Mouse (Mus musculus) limb, embryonic 14.5 days (tissue): ENCODE results near the gene Hsd17b11. TPM values are rescaled to one million over a fixed set of nuclear protein-coding genes. Genes with fewer than 3 reads are reported as not detected.

Experiments
- ATAC-seq: fragments of 200-750 bp; cut with Nextera tagmentation; 2 replicates; pipeline ENCODE4 v1.8.0; 2017; ENCODE audit warnings: low read depth, moderate number of reproducible peaks, moderate TSS enrichment; ENCODE audit not compliant: low FRiP score
- DNase-seq: peaks from one replicate; pipeline ENCODE4 v3.0.0-alpha.2; 2015; ENCODE audit warnings: low spot score
- H3K27ac ChIP-seq: fragments of 300-500 bp; sonication (generic); replicated peaks from 2 replicates; pipeline ENCODE4 v1.5.1; 2014; ENCODE audit warnings: low read depth, mild to moderate bottlenecking, low read length, moderate library complexity, mixed read lengths
- H3K27me3 ChIP-seq: fragments of 300-500 bp; sonication (generic); 2 replicates; pipeline ENCODE4 v1.6.1; 2014; ENCODE audit warnings: low read length, mixed read lengths; ENCODE audit not compliant: control insufficient read depth, insufficient read depth
- H3K36me3 ChIP-seq: fragments of 300-500 bp; sonication (generic); 2 replicates; pipeline ENCODE4 v1.6.1; 2014; ENCODE audit warnings: mild to moderate bottlenecking, low read length, moderate library complexity, mixed read lengths; ENCODE audit not compliant: control insufficient read depth, insufficient read depth
- H3K4me1 ChIP-seq: fragments of 300-500 bp; sonication (generic); 2 replicates; pipeline ENCODE4 v1.6.1; 2014; ENCODE audit warnings: antibody characterized with exemption, low read length, mixed read lengths; ENCODE audit not compliant: control insufficient read depth, insufficient read depth
- H3K4me2 ChIP-seq: fragments of 300-500 bp; sonication (generic); replicated peaks from 2 replicates; pipeline ENCODE4 v1.6.1; 2014; ENCODE audit warnings: low read depth, mild to moderate bottlenecking, low read length, moderate library complexity; ENCODE audit not compliant: severe bottlenecking
- H3K4me3 ChIP-seq: fragments of 300-500 bp; sonication (generic); replicated peaks from 2 replicates; pipeline ENCODE4 v1.5.1; 2014; ENCODE audit warnings: low read length
- H3K9ac ChIP-seq: fragments of 300-500 bp; sonication (generic); 2 replicates; pipeline ENCODE4 v1.6.1; 2014; ENCODE audit warnings: mild to moderate bottlenecking, low read depth, low read length, moderate library complexity; ENCODE audit not compliant: severe bottlenecking
- H3K9me3 ChIP-seq: fragments of 300-500 bp; sonication (generic); 2 replicates; pipeline ENCODE4 v1.6.1; 2016; ENCODE audit warnings: low read length; ENCODE audit not compliant: control insufficient read depth
- POLR2A ChIP-seq: fragments of 200-500 bp; IDR thresholded peaks from 2 replicates; pipeline ENCODE4 v1.8.0; 2012; ENCODE audit warnings: inconsistent platforms, mild to moderate bottlenecking, moderate library complexity, borderline replicate concordance; ENCODE audit not compliant: insufficient read depth, insufficient read length; ENCODE audit errors: extremely low read depth
- WGBS: fragments of 180-500 bp; shearing (Covaris S2); extraction: QIAGEN DNeasy Blood & Tissue Kit; methylation state at CpG from one replicate; pipeline ENCODE4 v1.1.7; 2014; 5-methylcytosine and 5-hydroxymethylcytosine counted together
- polyA plus RNA-seq, 2 experiments: library from polyadenylated mRNA; depleted of rRNA in 1 of 2; stranded (reverse) in 1 of 2; unstranded in 1 of 2; fragments of >200 nt; fragmentation: Nextera tagmentation in 1 of 2; extraction: Ambion mirVana in 1 of 2; gene quantifications; 2 replicates each; pipeline versions ENCODE4 v1.2.1 to v1.2.3; 2012 to 2014

Hsd17b11 gene
- polyA plus RNA-seq, 2 experiments, result 3.5 to 16.2 TPM

DNA sequence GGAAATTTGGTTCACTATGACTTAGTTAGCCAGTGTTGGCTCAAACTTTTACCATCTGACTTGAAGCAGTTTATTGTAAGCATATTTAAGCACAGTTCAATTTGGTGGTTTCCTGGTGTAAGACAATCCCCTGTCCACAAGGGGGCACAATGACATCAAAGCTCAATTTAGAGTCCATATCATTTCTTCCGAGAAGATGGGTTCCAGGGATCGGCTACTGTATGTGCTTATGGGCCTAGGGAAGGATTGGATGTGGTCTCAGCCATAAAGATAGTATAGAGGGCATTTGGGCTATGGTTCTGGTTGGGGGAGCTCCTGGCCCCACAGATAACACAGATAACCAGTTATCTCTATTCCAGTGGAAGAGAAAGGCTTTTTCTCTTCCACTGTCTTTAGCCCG lies 26.5 kb downstream of the Hsd17b11 start:
- Histone ChIP-seq H3K4me1 (no peaks in the 10 kb centered on the region), H3K4me2 (no peak overlapping the region), H3K27ac (no peak overlapping the region), H3K36me3 (no peaks in the 10 kb centered on the region), H3K9ac (no peak overlapping the region), H3K4me3 (no peak overlapping the region), H3K27me3 (no peaks in the 10 kb centered on the region), H3K9me3 (no peaks in the 10 kb centered on the region)
- ATAC-seq (no peak), DNase-seq (no peak)
- 54% methylated on average over 3 of the region's 3 CpGs for WGBS
- TF ChIP-seq POLR2A, result no peak

DNA sequence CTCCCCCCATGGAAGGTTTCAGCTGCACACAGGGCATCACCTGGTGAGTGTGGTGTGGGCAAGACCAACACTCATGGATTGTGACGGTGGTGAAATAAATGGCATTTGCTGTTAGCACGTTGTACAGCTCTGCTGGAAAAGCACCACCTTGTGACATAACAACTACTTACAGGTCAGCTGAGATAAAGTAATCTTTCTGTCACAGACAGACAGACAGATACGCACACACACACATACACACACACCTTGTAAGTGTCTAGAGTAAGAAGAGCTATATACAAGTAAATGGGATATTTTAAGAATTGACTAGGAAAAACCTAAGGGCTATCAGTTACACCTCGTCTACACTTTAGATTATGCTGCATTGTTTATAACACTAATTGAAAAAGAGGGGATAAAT lies 27.1 kb downstream of the Hsd17b11 start:
- Histone ChIP-seq H3K4me3 (no peak overlapping the region), H3K27me3 (no peaks in the 10 kb centered on the region), H3K9me3 (no peaks in the 10 kb centered on the region), H3K4me2 (no peak overlapping the region), H3K27ac (no peak overlapping the region), H3K4me1 (no peaks in the 10 kb centered on the region), H3K36me3 (no peaks in the 10 kb centered on the region), H3K9ac (no peak overlapping the region)
- 87% methylated on average over 4 of the region's 4 CpGs for WGBS
- DNase-seq (no peak), ATAC-seq (no peak)
- TF ChIP-seq POLR2A, result no peak

DNA sequence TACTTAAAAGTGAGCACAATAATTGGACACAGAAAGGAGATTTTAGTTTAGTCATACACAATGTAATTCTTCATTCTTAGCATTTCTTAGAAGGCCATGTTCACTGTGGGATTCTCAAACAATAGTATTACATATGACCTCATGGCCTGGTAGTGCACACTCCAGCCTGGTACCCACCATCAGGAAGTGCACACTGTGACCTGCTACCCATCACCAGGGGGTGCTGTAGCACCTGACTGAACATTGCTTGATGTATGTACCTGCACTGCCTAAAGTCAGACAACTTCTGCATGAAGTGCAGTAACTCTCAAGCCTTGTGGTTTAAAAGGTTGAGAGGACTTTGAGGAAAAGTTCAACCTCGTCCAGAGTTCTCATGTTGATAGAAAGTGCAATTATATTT lies 28.1 kb downstream of the Hsd17b11 start:
- H3K4me3 ChIP-seq, result no peak overlapping the region
- 75% methylated on average over 1 of the region's 1 CpGs for WGBS
- no peaks in the 10 kb centered on the region for H3K4me1 ChIP-seq
- no peak for TF ChIP-seq POLR2A
- no peak overlapping the region for H3K4me2 ChIP-seq
- no peaks in the 10 kb centered on the region; the same call in 1 of the 2 replicates for H3K36me3 ChIP-seq
- ATAC-seq (no peak), DNase-seq (no peak)
- H3K27ac ChIP-seq, result no peak overlapping the region
- no peaks in the 10 kb centered on the region for H3K27me3 ChIP-seq
- no peaks in the 10 kb centered on the region for H3K9me3 ChIP-seq
- no peak overlapping the region for H3K9ac ChIP-seq

DNA sequence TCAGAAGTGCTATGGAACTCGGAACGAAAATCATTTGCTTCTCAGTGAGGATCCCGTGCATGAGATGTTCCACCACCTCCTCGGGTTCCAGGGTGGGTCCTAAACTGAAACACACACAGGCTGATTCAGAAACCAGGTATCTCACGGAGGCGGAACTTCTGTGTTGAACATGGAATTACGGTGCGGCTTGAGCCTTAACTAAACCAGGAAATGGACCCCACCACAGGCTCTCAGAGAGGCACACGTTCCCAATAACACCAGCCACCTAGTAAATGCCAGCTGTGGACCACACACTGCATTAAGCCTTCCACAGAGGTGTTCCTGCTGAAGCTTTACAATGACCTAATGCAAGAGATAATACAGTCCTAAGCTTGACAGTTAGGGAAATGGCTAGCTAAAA lies 28.9 kb downstream of the Hsd17b11 start:
- WGBS, result 74% methylated on average over 9 of the region's 9 CpGs
- no peaks in the 10 kb centered on the region for H3K4me1 ChIP-seq
- TF ChIP-seq POLR2A, result no peak
- ATAC-seq (no peak), DNase-seq (no peak)
- H3K4me2 ChIP-seq, result no peak overlapping the region
- no peak overlapping the region for H3K9ac ChIP-seq
- H3K4me3 ChIP-seq, result no peak overlapping the region
- no peak overlapping the region for H3K27ac ChIP-seq
- H3K27me3 ChIP-seq, result no peaks in the 10 kb centered on the region
- H3K9me3 ChIP-seq, result no peaks in the 10 kb centered on the region
- H3K36me3 ChIP-seq, result no peaks in the 10 kb centered on the region; the same call in 1 of the 2 replicates

DNA sequence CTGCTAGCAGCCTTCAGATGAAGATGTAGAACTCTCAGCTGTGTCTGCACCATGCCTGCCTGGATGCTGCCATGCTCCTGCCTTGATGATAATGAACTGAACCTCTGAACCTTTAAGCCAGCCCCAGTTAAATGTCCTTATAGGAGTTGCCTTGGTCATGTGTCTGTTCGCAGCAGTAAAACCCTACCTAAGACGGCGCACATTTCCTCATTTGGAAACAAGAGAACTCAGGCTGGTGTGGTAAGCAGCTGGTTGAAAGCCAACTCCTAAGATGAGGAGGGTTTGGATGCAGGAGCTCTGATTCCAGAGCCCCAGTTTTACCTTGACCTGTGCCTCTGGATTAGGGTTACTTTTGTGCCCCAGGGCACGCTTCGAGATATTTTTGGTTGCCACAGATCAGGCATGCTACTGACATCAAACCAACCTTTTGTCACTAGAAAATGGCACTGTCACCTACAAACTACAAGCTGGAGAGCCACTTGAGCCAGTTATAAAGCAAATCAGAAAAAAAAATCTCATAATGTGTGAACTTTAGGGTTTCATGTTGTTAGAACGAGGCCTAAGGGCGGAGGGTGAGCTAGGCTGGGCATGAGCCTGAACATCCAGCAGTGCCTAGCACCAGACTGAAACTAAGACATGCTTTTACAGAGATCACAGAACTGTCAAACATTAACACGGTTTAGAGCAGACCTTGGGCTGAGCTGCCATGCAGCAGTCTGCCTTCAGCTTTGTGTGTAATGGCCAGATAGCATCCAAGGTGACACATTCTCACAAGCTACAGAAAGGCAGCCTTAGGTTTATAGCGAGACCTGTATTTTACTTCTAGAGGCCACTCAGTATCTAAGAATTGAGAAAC lies 40.8 kb downstream of the Hsd17b11 start:
- no peak for DNase-seq
- ATAC-seq, result no peak
- Histone ChIP-seq H3K36me3 (no peaks in the 10 kb centered on the region), H3K27me3 (no peaks in the 10 kb centered on the region), H3K27ac (no peak overlapping the region), H3K4me1 (no peaks in the 10 kb centered on the region), H3K4me2 (no peak overlapping the region), H3K9ac (no peak overlapping the region), H3K4me3 (no peak overlapping the region), H3K9me3 (no peaks in the 10 kb centered on the region)
- 79% methylated on average over 9 of the region's 9 CpGs for WGBS
- no peak for TF ChIP-seq POLR2A
